Mouse (Mus musculus) ovary, postnatal 14 days (tissue): ENCODE data around the gene Alox8.

ENCODE experiments used
- DNase-seq: peaks from one replicate; pipeline ENCODE4 v3.0.0; 2022; ENCODE audit warnings: low spot score

The Alox8 gene

GRCm38 (mm10) chr11:69179512-69179911 is 18.1 kb downstream of the Alox8 start:
- DNase-seq = no peak

GRCm38 (mm10) chr11:69178525-69178924 is 19.1 kb downstream of the Alox8 start:
- no peak for DNase-seq

- DNase-seq = no peak
Observed at GRCm38 (mm10) chr11:69174722-69175121, 22.9 kb downstream of the Alox8 start.

- DNase-seq = no peak
Observed at GRCm38 (mm10) chr11:69172606-69173005, 25.0 kb downstream of the Alox8 start.

GRCm38 (mm10) chr11:69171626-69172025 is 26.0 kb downstream of the Alox8 start:
- DNase-seq = peak; percentile 76

GRCm38 (mm10) chr11:69169313-69169712 is 28.3 kb downstream of the Alox8 start:
- DNase-seq = peak; percentile 32

GRCm38 (mm10) chr11:69156800-69157199 is 40.8 kb downstream of the Alox8 start, which contains the start of gene Alox12b:
Gene Alox12b (plus strand): TSS chr11:69156989.
- no peak for DNase-seq

- no peak for DNase-seq
Observed at GRCm38 (mm10) chr11:69155351-69155750, 42.3 kb downstream of the Alox8 start.

- DNase-seq = no peak
Observed at GRCm38 (mm10) chr11:69153831-69154230, 43.8 kb downstream of the Alox8 start.

- DNase-seq = no peak
Observed at GRCm38 (mm10) chr11:69151004-69151403, 46.6 kb downstream of the Alox8 start.

- peak; percentile 44 for DNase-seq
Observed at GRCm38 (mm10) chr11:69150444-69150843, 47.2 kb downstream of the Alox8 start.

- DNase-seq = no peak
Observed at GRCm38 (mm10) chr11:69149728-69150127, 47.9 kb downstream of the Alox8 start.

GRCm38 (mm10) chr11:69148451-69148960 is 49.1 kb downstream of the Alox8 start:
- no peak for DNase-seq

- DNase-seq = no peak
Observed at GRCm38 (mm10) chr11:69147546-69147945, 50.1 kb downstream of the Alox8 start.

GRCm38 (mm10) chr11:69135361-69135760 is 62.3 kb downstream of the Alox8 start:
- DNase-seq = no peak

GRCm38 (mm10) chr11:69134622-69134968 is 63.0 kb downstream of the Alox8 start:
- DNase-seq = no peak
